Mouse (Mus musculus) neural tube, embryonic 11.5 days (tissue): Measurements from ENCODE around the gene Eed. TPM values are rescaled to one million over a fixed set of nuclear protein-coding genes. Genes with fewer than 3 reads are reported as not detected.

ENCODE experiments used
- ATAC-seq: fragments of 200-750 bp; cut with Nextera tagmentation; 2 replicates; pipeline ENCODE4 v1.8.0; 2017; ENCODE audit warnings: moderate number of reproducible peaks, mild to moderate bottlenecking, moderate TSS enrichment, moderate library complexity; ENCODE audit not compliant: insufficient read depth, low FRiP score, low TSS enrichment
- DNase-seq: peaks from one replicate; pipeline ENCODE4 v3.0.0-alpha.2; 2015; ENCODE audit warnings: low spot score
- H3K27ac ChIP-seq: fragments of 300-500 bp; sonication (generic); 2 replicates; pipeline ENCODE4 v1.5.1; 2014; ENCODE audit warnings: low read depth, mild to moderate bottlenecking, low read length
- H3K27me3 ChIP-seq: fragments of 300-500 bp; sonication (generic); 2 replicates; pipeline ENCODE4 v1.6.1; 2014; ENCODE audit warnings: mild to moderate bottlenecking, low read length, mixed read lengths; ENCODE audit not compliant: control insufficient read depth, insufficient read depth
- H3K36me3 ChIP-seq: fragments of 300-500 bp; sonication (generic); 2 replicates; pipeline ENCODE4 v1.6.1; 2014; ENCODE audit warnings: mild to moderate bottlenecking, low read length, moderate library complexity, mixed read lengths; ENCODE audit not compliant: control insufficient read depth, insufficient read depth
- H3K4me1 ChIP-seq: fragments of 300-500 bp; sonication (generic); 2 replicates; pipeline ENCODE4 v1.6.1; 2014; ENCODE audit warnings: low read length, mixed read lengths; ENCODE audit not compliant: control insufficient read depth, insufficient read depth
- H3K4me2 ChIP-seq: fragments of 300-500 bp; sonication (generic); 2 replicates; pipeline ENCODE4 v1.6.1; 2014; ENCODE audit warnings: low read depth, mild to moderate bottlenecking, moderate library complexity
- H3K4me3 ChIP-seq: fragments of 300-500 bp; sonication (generic); 2 replicates; pipeline ENCODE4 v1.5.1; 2014; ENCODE audit warnings: low read depth, low read length
- H3K9ac ChIP-seq: fragments of 300-500 bp; sonication (generic); 2 replicates; pipeline ENCODE4 v1.6.1; 2014; ENCODE audit warnings: mild to moderate bottlenecking, low read length
- H3K9me3 ChIP-seq: fragments of 300-500 bp; sonication (generic); 2 replicates; pipeline ENCODE4 v1.6.1; 2016; ENCODE audit warnings: low read length; ENCODE audit not compliant: control insufficient read depth
- WGBS: fragments of 180-500 bp; shearing (Covaris S2); extraction: QIAGEN DNeasy Blood & Tissue Kit; methylation state at CpG from one replicate; pipeline ENCODE4 v1.1.7; 2014; 5-methylcytosine and 5-hydroxymethylcytosine counted together
- polyA plus RNA-seq: library from polyadenylated mRNA; unstranded; fragments of >200 nt; fragmentation: Nextera tagmentation; extraction: Ambion mirVana; gene quantifications from 2 replicates; pipeline ENCODE4 v1.2.1, GENCODE M21; 2014

Eed gene
- polyA plus RNA-seq, 1 experiment from 2014 or later: 76.5 TPM

- Histone ChIP-seq H3K4me3 (peak overlapping the region; percentile 71), H3K4me1 (peaks cover 5% of the 10 kb centered on the region), H3K9me3 (no peaks in the 10 kb centered on the region), H3K9ac (no peak overlapping the region), H3K36me3 (no peaks in the 10 kb centered on the region), H3K27me3 (no peaks in the 10 kb centered on the region), H3K27ac (no peak overlapping the region), H3K4me2 (peak overlapping the region; percentile 60)
- ATAC-seq (no peak), DNase-seq (no peak)
- 56% methylated on average over 15 of the region's 15 CpGs for WGBS
Observed at GRCm38 (mm10) chr7:89939497-89940353, 41.1 kb downstream of the Eed start.

GRCm38 (mm10) chr7:89923441-89924180 lies 57.2 kb downstream of the Eed start:
- WGBS: 96% methylated on average over 15 of the region's 15 CpGs
- H3K4me3 ChIP-seq: no peak overlapping the region
- DNase-seq: no peak
- no peak for ATAC-seq
- H3K27me3 ChIP-seq: no peaks in the 10 kb centered on the region
- H3K9ac ChIP-seq: no peak overlapping the region
- no peak overlapping the region for H3K27ac ChIP-seq
- no peak overlapping the region for H3K4me2 ChIP-seq
- no peaks in the 10 kb centered on the region for H3K36me3 ChIP-seq
- no peaks in the 10 kb centered on the region for H3K4me1 ChIP-seq
- no peaks in the 10 kb centered on the region for H3K9me3 ChIP-seq

- Histone ChIP-seq H3K4me3 (no peak overlapping the region), H3K4me1 (no peaks in the 10 kb centered on the region), H3K27ac (no peak overlapping the region), H3K36me3 (no peaks in the 10 kb centered on the region), H3K4me2 (no peak overlapping the region), H3K9ac (no peak overlapping the region), H3K27me3 (no peaks in the 10 kb centered on the region), H3K9me3 (no peaks in the 10 kb centered on the region)
- DNase-seq (no peak), ATAC-seq (no peak)
- 88% methylated on average over 4 of the region's 4 CpGs for WGBS
Observed at GRCm38 (mm10) chr7:89917776-89918175, 63.0 kb downstream of the Eed start.

GRCm38 (mm10) chr7:89916711-89917110 lies 64.1 kb downstream of the Eed start:
- DNase-seq (no peak), ATAC-seq (no peak)
- 96% methylated on average over 5 of the region's 5 CpGs for WGBS

GRCm38 (mm10) chr7:89913432-89914158 lies 67.2 kb downstream of the Eed start:
- WGBS: 66% methylated on average over 3 of the region's 3 CpGs
- no peaks in the 10 kb centered on the region for H3K4me1 ChIP-seq
- no peak overlapping the region for H3K9ac ChIP-seq
- DNase-seq: no peak
- no peak overlapping the region for H3K4me2 ChIP-seq
- H3K36me3 ChIP-seq: no peaks in the 10 kb centered on the region
- H3K27me3 ChIP-seq: no peaks in the 10 kb centered on the region
- H3K27ac ChIP-seq: no peak overlapping the region
- H3K4me3 ChIP-seq: no peak overlapping the region
- H3K9me3 ChIP-seq: no peaks in the 10 kb centered on the region
- no peak for ATAC-seq

More at GRCm38 (mm10) chr7:89916711-89917110, 64.1 kb downstream of the Eed start:
- Histone ChIP-seq H3K36me3 (no peaks in the 10 kb centered on the region), H3K9ac (no peak overlapping the region), H3K9me3 (no peaks in the 10 kb centered on the region), H3K4me2 (no peak overlapping the region), H3K4me3 (no peak overlapping the region), H3K27ac (no peak overlapping the region), H3K27me3 (no peaks in the 10 kb centered on the region), H3K4me1 (no peaks in the 10 kb centered on the region)

GRCm38 (mm10) chr7:89912356-89912755 lies 68.4 kb downstream of the Eed start:
- no peak for DNase-seq
- Histone ChIP-seq H3K4me1 (no peaks in the 10 kb centered on the region), H3K9ac (no peak overlapping the region), H3K9me3 (no peaks in the 10 kb centered on the region), H3K27ac (no peak overlapping the region), H3K27me3 (no peaks in the 10 kb centered on the region), H3K36me3 (no peaks in the 10 kb centered on the region), H3K4me3 (no peak overlapping the region), H3K4me2 (no peak overlapping the region)
- ATAC-seq: no peak
- WGBS: 90% methylated on average over 3 of the region's 3 CpGs

- no peak overlapping the region for H3K4me3 ChIP-seq
- no peaks in the 10 kb centered on the region for H3K4me1 ChIP-seq
- H3K9me3 ChIP-seq: no peaks in the 10 kb centered on the region
- ATAC-seq (no peak), DNase-seq (no peak)
- no peaks in the 10 kb centered on the region for H3K27me3 ChIP-seq
- H3K9ac ChIP-seq: no peak overlapping the region
- H3K27ac ChIP-seq: no peak overlapping the region
- H3K36me3 ChIP-seq: no peaks in the 10 kb centered on the region
- H3K4me2 ChIP-seq: no peak overlapping the region
- 73% methylated on average over 4 of the region's 4 CpGs for WGBS
Observed at GRCm38 (mm10) chr7:89909711-89910110, 71.1 kb downstream of the Eed start.

- Histone ChIP-seq H3K27me3 (no peaks in the 10 kb centered on the region), H3K4me3 (no peak overlapping the region), H3K9ac (no peak overlapping the region), H3K9me3 (no peaks in the 10 kb centered on the region), H3K4me2 (no peak overlapping the region), H3K4me1 (no peaks in the 10 kb centered on the region), H3K27ac (no peak overlapping the region), H3K36me3 (no peaks in the 10 kb centered on the region)
- ATAC-seq: no peak
- 75% methylated on average over 20 of the region's 20 CpGs for WGBS
- no peak for DNase-seq
Observed at GRCm38 (mm10) chr7:89908899-89909621, 71.7 kb downstream of the Eed start.
